Mouse (Mus musculus) brain, embryonic 14.5 days (tissue): ENCODE measurements around the gene Ranbp9. TPM values are rescaled to one million over a fixed set of nuclear protein-coding genes. Genes with fewer than 3 reads are reported as not detected.

ENCODE experiments used
- DNase-seq: peaks from one replicate; pipeline ENCODE4 v3.0.0-alpha.2; 2011; ENCODE audit warnings: low read depth
- CTCF ChIP-seq: fragments of 200-500 bp; IDR thresholded peaks from 2 replicates; pipeline ENCODE4 v1.5.1; 2012; ENCODE audit warnings: inconsistent platforms, mild to moderate bottlenecking, moderate library complexity, borderline replicate concordance; ENCODE audit not compliant: insufficient read depth, insufficient read length; ENCODE audit errors: extremely low read depth
- POLR2A ChIP-seq: fragments of 200-500 bp; IDR thresholded peaks from 2 replicates; pipeline ENCODE4 v1.6.1; 2012; ENCODE audit warnings: mild to moderate bottlenecking, inconsistent platforms, borderline replicate concordance; ENCODE audit not compliant: poor library complexity, insufficient read depth, insufficient read length, severe bottlenecking; ENCODE audit errors: extremely low read depth
- polyA plus RNA-seq: library from polyadenylated mRNA; depleted of rRNA; stranded (reverse); fragments of >200 nt; gene quantifications from 2 replicates; pipeline ENCODE4 v1.2.3, GENCODE M21; 2012; rRNA removed

The Ranbp9 gene
- polyA plus RNA-seq, result 42.6 and 49.5 TPM in 2 replicates

GRCm38 (mm10) chr13:43480957-43481858, at the start of gene Ranbp9:
Ranbp9 (minus strand) TSS chr13:43481282.
- peak; percentile 88 for DNase-seq
- TF ChIP-seq POLR2A, result peak; percentile 90
- no peak for TF ChIP-seq CTCF

- peak; percentile 54 for DNase-seq
- no peak for TF ChIP-seq POLR2A
- TF ChIP-seq CTCF, result no peak
Measured at GRCm38 (mm10) chr13:43530129-43530831, 49.2 kb upstream of the Ranbp9 start.

GRCm38 (mm10) chr13:43526289-43526688, 45.2 kb upstream of the Ranbp9 start:
- TF ChIP-seq CTCF (no peak), POLR2A (no peak)
- DNase-seq, result no peak

DNA sequence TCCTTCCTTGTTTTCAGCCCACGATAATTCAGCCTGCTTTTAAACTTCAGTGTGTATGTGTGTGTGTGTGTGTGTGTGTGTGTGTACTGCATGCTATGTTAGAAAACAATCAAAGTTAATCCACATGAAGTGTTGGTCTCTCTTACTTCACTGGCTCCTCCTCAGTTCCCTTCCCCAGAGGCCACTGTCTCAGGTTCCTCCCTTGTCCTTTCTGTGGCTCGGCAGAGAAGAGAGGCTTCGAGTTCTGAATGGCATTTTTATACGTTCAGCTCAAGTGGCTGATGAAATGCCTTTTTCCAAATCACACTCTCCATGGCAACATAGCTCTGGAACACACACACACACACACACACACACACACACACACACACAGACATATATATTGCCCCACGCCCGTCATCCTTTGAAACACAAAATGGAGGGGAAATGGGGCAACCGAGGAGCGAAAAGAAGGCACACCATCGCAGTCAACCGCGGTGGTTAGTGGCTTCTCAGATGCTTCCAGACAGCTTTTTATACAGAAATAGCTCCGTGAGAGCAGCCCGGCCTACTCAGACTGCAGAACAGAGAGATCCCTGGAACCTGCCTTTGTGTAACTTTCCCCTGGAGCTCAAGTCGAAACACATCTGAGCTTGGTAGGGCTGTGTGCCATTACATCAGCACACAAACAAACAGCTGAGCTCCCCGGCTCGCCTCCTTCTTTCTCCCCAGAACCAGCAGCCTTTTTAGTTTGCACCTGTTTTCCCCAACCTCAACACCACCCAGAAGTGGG, 44.5 kb upstream of the Ranbp9 start:
- TF ChIP-seq CTCF (no peak), POLR2A (no peak)
- peak; percentile 69 for DNase-seq

DNA sequence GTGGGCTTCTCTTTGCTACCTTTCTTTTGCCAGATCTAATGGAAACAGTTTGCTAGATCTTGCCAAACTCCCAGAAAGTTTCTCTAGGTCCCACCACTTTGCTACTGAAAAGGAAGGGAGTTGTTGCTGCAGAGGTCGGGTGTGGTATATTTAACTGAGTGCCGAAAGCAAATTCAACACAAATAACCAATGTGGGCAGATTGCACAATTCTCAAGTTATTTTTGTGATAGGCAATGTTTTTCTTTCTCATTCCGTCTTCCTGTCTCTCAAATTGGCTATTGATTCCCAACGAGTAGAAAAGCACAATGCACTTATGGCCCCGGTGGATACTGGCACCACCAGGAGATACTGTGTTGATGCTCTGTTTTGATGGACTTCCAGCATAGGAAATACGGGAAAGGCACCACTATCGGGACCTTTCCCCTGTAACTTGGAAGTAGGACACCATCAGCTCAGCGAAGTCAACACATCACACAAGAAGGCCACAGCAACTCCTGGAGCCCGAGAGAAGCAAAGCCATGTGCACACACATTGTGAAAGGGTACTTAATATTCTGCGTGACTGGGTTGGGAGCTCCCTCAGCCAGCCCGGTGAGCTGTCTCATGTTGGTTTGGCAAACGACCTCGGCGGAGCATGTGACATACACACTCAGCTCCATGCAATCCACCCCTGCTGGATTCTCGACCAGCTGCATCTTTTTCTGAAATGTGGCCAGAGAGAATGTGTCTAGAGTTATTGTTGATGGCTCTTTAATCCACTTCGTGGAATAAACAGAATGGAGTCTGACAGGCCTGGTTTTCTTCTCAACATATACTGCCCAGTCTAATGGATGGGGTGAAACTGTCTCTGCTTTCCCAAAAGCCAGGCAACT, 43.6 kb upstream of the Ranbp9 start:
- peak; percentile 84 for DNase-seq
- TF ChIP-seq POLR2A (no peak), CTCF (no peak)

GRCm38 (mm10) chr13:43523906-43524480, 42.9 kb upstream of the Ranbp9 start:
- peak; percentile 32 for DNase-seq
- TF ChIP-seq POLR2A, result no peak
- TF ChIP-seq CTCF, result no peak

- no peak for DNase-seq
- no peak for TF ChIP-seq CTCF
- TF ChIP-seq POLR2A, result no peak
Measured at GRCm38 (mm10) chr13:43521940-43522339, 40.9 kb upstream of the Ranbp9 start.

DNA sequence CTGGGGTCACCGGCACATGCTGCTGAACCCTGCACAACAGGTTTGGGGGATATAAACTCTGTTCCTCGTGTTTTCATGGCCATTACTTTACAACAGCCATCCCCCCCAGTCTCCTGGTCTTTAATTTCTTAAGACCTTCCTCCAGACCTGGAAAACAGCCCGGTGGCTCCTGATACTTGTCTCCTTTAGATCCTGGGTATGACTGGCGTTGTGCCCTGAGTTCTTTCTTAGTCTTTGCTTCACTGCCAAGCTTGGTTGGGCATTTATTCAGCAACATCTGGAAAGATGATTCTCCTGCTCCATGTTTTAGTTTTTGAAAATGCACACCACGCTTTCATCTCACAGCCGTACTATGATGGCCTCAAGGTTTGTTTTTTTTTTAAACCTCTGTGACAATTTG, 38.2 kb upstream of the Ranbp9 start:
- TF ChIP-seq CTCF (no peak), POLR2A (no peak)
- DNase-seq, result no peak

GRCm38 (mm10) chr13:43517371-43517770, 36.3 kb upstream of the Ranbp9 start:
- TF ChIP-seq CTCF, result no peak
- TF ChIP-seq POLR2A, result no peak

GRCm38 (mm10) chr13:43516931-43517330, 35.8 kb upstream of the Ranbp9 start:
- peak; percentile 52 for DNase-seq
- TF ChIP-seq CTCF (no peak), POLR2A (no peak)

More at GRCm38 (mm10) chr13:43517371-43517770, 36.3 kb upstream of the Ranbp9 start:
- peak; percentile 40 for DNase-seq

DNA sequence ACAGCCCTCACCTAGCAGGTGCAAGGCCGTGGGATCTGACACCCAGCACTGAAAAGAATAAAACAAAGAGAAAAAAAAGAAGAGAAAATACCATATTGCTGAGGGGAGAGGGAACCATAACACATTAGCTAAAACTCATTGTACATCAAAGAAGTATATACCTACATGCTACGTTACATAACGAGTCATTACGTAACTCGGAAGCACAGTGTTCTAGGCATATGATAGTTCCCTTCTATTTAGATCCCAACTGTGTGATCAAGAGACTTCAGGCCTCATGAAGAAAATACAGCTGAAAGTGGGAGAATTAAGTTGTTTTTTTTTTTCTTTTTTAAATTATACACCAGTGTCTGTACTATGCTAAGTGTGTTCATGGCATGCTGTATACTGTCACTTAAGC, 35.0 kb upstream of the Ranbp9 start:
- no peak for DNase-seq
- TF ChIP-seq POLR2A (no peak), CTCF (no peak)
